Mouse (Mus musculus) adrenal gland, postnatal 10 days (tissue): ENCODE data around the gene Ppp1r17. TPM values are rescaled to one million over a fixed set of nuclear protein-coding genes. Genes with fewer than 3 reads are reported as not detected.

Experiments
- DNase-seq: peaks from one replicate; pipeline ENCODE4 v3.0.0; 2021; ENCODE audit warnings: mixed read lengths
- long read RNA-seq, 2 experiments: library from polyadenylated mRNA; stranded (forward); transcript quantifications; one replicate each; pipeline ENCODE4 v2.0.0; 2021
- total RNA-seq, 2 experiments: library from RNA; stranded (reverse); gene quantifications; 2 replicates each; pipeline ENCODE4 v1.2.3; 2021

Gene Ppp1r17
- 1 to 10 TPM; 2.9 to 3.6 TPM for total RNA-seq
- long read RNA-seq, experiment 1, transcript Ppp1r17-201 (5 exons, 1,757 nt): major isoform, 5 of 7 reads
- long read RNA-seq, experiment 1, partial matches to known transcripts: 0 of 7 reads
- long read RNA-seq, experiment 1, other reads (novel, unspliced or antisense): 2 of 7 reads
- long read RNA-seq, experiment 2, partial matches to known transcripts: 0 of 4 reads
- long read RNA-seq, experiment 2, other reads (novel, unspliced or antisense): 0 of 4 reads

- DNase-seq: peak; percentile 4
These were observed at the start of gene Ppp1r17 for GRCm38 (mm10) chr6:56017291-56017994. TSS of gene Ppp1r17 (plus strand) at chr6:56017497.

DNA sequence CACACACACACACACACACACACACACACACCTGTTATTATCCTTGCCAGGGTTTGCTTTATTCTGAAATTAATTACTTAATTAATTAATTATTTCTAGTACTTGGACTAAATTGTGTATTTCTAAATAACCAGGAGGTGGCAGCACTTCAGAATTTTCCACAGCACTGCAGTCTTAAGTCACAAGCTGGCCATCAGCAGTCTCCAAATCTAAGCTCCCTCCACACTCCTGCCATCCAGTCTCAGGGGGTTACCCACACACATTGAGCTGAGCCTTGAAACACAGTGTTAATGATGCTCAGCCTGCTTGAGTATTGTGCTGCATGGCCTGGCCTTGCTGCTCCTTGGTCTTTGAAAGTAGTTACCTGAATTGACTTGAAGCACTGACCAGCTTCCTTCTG, 44.3 kb upstream of the Ppp1r17 start:
- DNase-seq: peak; percentile 21

- DNase-seq: no peak
These were observed 37.5 kb upstream of the Ppp1r17 start for GRCm38 (mm10) chr6:55979766-55980165.

- DNase-seq: no peak
These were observed 8.6 kb upstream of the Ppp1r17 start for GRCm38 (mm10) chr6:56008711-56009110.

DNA sequence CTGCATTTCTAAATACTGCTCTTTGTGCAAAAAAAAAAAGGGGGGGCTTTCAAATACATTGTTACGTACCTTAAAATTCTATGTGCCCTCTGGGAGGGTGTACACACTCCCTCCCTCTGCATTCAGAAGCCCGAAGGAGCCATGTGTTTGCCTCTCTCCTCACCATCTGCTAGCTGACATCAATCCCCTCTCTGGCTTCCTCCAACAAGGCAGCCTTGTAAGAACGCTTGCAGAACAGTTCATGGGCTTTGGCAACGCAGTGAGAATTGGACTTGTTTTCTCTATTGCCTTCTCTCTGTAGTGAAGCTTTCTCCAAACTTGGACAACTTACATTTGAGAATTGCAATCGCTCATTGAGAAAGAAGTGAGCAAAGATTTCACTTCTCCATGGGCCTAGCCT, 4.9 kb upstream of the Ppp1r17 start:
- no peak for DNase-seq

- no peak for DNase-seq
These were observed 2.3 kb downstream of the Ppp1r17 start for GRCm38 (mm10) chr6:56019632-56020031.

GRCm38 (mm10) chr6:56025533-56025932, 8.2 kb downstream of the Ppp1r17 start:
- peak; percentile 33 for DNase-seq

DNA sequence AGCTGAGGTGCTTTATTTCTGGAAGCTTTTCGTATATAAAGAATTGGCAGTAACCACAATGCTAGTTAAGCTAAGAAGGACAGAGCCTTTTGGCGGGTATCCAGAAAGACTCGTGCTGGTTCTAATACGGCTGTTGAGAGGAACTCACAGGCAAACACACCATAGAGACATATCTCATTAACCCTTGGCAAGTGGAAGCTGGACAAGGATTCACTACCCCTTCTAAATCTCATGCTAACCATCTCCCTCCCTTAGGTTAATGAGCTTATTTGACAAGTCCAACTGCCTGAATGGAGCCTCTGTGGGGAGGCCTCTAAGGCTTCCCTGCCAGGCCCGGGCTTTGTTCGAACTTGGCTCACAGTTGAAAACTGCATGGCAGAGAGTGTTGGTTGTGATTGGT, 10.0 kb downstream of the Ppp1r17 start:
- peak; percentile 7 for DNase-seq

- DNase-seq: peak; percentile 24
These were observed 10.7 kb downstream of the Ppp1r17 start for GRCm38 (mm10) chr6:56027966-56028365.

- no peak for DNase-seq
These were observed 12.7 kb downstream of the Ppp1r17 start for GRCm38 (mm10) chr6:56029986-56030385.

GRCm38 (mm10) chr6:56032231-56032630, 14.9 kb downstream of the Ppp1r17 start:
- no peak for DNase-seq

GRCm38 (mm10) chr6:56035054-56035453, 17.8 kb downstream of the Ppp1r17 start:
- no peak for DNase-seq

GRCm38 (mm10) chr6:56039476-56040055, 22.3 kb downstream of the Ppp1r17 start:
- no peak for DNase-seq

DNA sequence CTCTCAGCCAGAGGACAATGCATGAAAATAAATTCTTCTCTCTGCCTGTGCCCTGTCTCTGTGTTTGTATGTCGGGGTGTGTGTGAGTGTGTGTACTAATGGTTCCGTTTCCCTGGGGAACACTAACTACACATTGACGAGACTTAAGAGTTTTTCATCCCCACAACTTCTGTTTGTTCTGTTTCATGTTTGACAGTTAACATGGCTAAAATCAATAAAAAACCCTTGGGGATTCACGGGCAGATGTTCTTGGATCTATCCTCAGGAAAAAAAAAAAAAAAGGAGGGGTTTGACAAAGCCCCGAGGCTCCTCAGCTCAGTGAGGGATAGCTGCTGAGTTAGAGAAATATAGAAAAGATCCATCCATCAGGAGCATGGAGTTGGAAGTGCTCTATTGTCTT, 27.0 kb downstream of the Ppp1r17 start:
- no peak for DNase-seq

- no peak for DNase-seq
These were observed 27.4 kb downstream of the Ppp1r17 start for GRCm38 (mm10) chr6:56044716-56045115.

DNA sequence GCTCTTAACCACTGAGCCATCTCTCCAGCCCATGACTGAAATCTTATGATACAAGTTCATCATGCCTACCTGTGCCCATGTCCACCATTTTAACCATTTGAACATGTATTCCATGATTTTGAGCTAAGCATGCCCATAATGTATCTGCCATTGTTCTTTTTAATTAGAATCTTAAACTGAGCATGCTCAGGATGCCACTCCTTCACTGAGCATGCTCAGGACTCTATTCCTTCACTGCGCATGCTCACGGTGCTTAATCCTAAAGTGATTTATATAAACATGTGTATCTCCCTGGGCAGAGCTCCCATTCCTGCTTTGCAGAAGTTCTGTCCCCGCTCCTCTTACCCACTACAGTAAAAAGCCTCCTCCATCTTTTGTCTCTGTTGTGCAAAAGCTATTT, 31.3 kb downstream of the Ppp1r17 start:
- no peak for DNase-seq

GRCm38 (mm10) chr6:56049104-56049503, 31.8 kb downstream of the Ppp1r17 start:
- peak; percentile 18 for DNase-seq

DNA sequence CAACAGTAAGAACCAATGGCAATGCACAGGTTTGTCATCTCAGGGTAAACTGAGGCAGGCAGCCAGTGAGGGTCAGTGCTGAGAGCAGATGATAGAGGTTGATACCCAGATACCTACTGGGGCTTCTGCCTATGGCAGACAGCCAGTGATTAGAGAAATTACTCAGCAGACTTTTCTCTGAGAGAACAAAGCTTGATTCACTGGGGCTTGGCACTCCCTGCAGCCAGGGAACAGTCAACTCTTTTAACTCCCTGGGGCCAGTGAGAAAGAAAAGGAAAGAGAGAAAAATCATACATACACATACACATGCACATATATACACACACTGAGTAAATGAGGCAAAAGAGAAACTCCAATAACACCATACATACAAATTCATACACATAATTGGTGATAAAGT, 46.4 kb downstream of the Ppp1r17 start:
- no peak for DNase-seq

- peak; percentile 51 for DNase-seq
These were observed 49.5 kb downstream of the Ppp1r17 start for GRCm38 (mm10) chr6:56066632-56067282.

DNA sequence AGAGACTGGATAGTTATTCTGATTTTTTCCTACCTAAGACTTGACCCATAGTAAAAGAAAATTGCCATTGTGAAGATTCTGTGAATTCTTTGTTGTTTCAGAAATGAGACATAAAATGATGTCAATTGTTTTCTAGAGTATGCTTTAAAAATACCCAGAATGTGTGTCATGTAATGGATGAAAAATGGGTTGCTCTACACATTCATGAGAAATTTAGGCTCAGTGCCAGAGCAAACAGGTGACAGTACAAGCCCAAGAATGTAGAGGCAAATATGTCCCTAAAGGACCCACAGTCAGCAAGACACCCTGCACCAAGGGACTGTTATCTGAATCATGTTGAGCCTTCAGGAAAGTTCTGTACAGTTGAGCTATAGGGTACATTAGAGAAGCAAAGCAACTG, 51.2 kb downstream of the Ppp1r17 start:
- no peak for DNase-seq

DNA sequence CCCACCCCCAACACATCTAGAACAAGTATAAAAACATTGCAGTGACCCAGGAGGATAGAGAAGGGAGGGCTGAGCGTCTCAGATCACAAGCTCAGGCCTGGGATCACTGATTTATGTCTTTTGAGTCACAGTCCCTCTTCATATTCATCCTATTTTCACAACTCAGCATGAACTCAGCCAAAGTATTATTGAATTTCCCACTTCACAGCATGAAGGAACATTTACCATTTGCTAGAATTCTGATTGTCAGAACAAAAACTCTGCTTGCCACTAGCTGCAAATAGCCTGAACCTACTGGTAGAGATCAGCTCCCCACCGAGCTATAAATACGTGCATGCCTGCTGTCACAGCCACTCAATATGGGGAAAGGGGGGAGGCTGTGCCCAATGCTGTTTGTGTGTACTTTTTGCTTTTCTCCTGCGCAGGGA, 59.1 kb downstream of the Ppp1r17 start:
- DNase-seq: no peak
